Mouse (Mus musculus): ENCODE measurements around the gene Kansl1. TPM values are rescaled to one million over a fixed set of nuclear protein-coding genes. Genes with fewer than 3 reads are reported as not detected.

Gene Kansl1
- polyA plus RNA-seq, 1 experiment from 2014 or later, result 34.2 TPM

DNA sequence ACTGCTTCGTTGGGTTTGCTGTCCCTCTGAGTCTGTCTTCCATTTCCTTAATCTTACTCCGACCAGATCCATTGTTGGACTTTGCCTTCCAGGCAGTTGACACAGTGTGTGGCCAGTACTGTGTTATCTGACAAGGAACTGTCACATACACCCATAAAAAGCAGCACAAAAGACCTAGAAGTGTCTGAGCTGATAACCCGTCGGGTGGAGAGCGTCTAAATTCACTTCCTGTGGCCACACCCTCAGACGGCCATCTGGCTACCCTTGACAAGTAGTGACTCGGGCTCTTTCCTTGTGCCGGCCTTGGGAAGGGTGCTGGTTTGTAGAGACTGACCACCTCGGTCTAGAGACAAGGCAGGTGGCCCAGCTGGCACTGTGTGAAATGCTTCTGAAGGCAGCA is 175.4 kb downstream of the Kansl1 start:
- H3K4me3 ChIP-seq, result no peak overlapping the region
- H3K4me2 ChIP-seq (replicated peaks), result no peak overlapping the region
- no peaks in the 10 kb centered on the region; the same call in 1 of the 2 replicates for H3K36me3 ChIP-seq
- no peak overlapping the region for H3K27ac ChIP-seq
- no peaks in the 10 kb centered on the region for H3K9me3 ChIP-seq
- WGBS, result 79% methylated on average over 9 of the region's 9 CpGs
- 0 out of 2 replicates have a peak, but pooled peaks cover 6% of the 10 kb centered on the region for H3K4me1 ChIP-seq
- H3K9ac ChIP-seq, result no peak overlapping the region
- ATAC-seq (ENCODE audit: low FRiP score, low read depth), result no peak
- H3K27me3 ChIP-seq (replicated peaks), result no peaks in the 10 kb centered on the region

GRCm38 (mm10) chr11:104292443-104293220 is 176.0 kb downstream of the Kansl1 start:
- Histone ChIP-seq H3K27ac (no peak overlapping the region), H3K9ac (no peak overlapping the region), H3K4me1 (0 out of 2 replicates have a peak, but pooled peaks cover 6% of the 10 kb centered on the region), H3K9me3 (no peaks in the 10 kb centered on the region), H3K4me3 (no peak overlapping the region), H3K4me2 (replicated peaks) (no peak overlapping the region), H3K27me3 (replicated peaks) (no peaks in the 10 kb centered on the region), H3K36me3 (peaks cover 4% of the 10 kb centered on the region)
- 86% methylated on average over 7 of the region's 7 CpGs for WGBS
- ATAC-seq (ENCODE audit: low FRiP score, low read depth), result no peak

GRCm38 (mm10) chr11:104289199-104290031 is 179.2 kb downstream of the Kansl1 start:
- no peaks in the 10 kb centered on the region for H3K27me3 ChIP-seq (replicated peaks)
- H3K4me1 ChIP-seq, result 0 out of 2 replicates have a peak, but pooled peaks cover 6% of the 10 kb centered on the region
- peak; percentile 76 for ATAC-seq (ENCODE audit: low FRiP score, low read depth)
- peak overlapping the region; percentile 18; the same call in 1 of the 2 replicates for H3K4me2 ChIP-seq (replicated peaks)
- H3K4me3 ChIP-seq, result no peak overlapping the region
- H3K9ac ChIP-seq, result no peak overlapping the region
- 19% methylated on average over 13 of the region's 13 CpGs for WGBS
- peaks cover 28% of the 10 kb centered on the region for H3K36me3 ChIP-seq
- H3K27ac ChIP-seq, result no peak overlapping the region
- no peaks in the 10 kb centered on the region for H3K9me3 ChIP-seq

DNA sequence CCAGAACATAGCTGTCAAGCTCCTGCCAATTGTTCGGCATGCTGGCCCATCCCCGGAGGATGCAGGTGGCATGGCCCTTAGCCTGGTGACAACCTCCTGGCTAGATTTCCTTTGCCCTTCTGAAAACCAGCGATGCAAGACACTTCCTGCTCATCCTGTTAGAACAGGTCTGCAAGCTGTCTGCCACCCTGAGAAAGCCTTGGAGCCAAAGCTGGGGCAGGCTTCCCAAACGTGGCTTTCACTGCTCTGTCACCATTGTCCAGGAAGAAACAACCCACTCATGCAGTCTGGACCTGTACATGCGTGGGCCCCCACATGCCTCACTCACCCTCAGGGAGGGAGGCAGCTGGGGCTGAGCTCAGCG is 179.8 kb downstream of the Kansl1 start:
- Histone ChIP-seq H3K9me3 (no peaks in the 10 kb centered on the region), H3K27me3 (replicated peaks) (no peaks in the 10 kb centered on the region), H3K4me2 (replicated peaks) (no peak overlapping the region), H3K4me1 (0 out of 2 replicates have a peak, but pooled peaks cover 6% of the 10 kb centered on the region), H3K27ac (no peak overlapping the region), H3K9ac (no peak overlapping the region), H3K4me3 (no peak overlapping the region), H3K36me3 (peaks cover 29% of the 10 kb centered on the region)
- ATAC-seq (ENCODE audit: low FRiP score, low read depth), result no peak
- WGBS, result 63% methylated on average over 6 of the region's 6 CpGs

DNA sequence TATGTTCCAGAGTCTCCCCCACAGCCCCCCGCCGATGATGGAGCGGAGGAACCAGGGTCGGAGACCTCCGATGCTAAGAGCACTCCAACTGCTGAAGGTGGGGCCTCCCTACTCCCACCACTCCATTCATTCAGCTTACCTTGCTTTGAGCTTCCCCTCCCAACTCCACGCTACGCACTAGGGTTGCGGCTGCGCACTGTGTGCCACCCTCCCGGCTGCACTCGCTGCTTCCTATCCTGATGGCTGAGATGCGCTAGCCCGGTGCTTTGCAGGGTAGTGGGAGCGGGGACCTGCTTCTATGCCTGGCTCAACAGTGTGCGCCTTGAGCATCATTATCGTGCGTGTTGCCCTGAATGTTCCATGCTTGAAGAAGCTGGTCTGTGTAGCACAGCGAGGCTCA is 181.5 kb downstream of the Kansl1 start:
- no peak for ATAC-seq (ENCODE audit: low FRiP score, low read depth)
- H3K9me3 ChIP-seq, result no peaks in the 10 kb centered on the region
- H3K4me1 ChIP-seq, result 0 out of 2 replicates have a peak, but pooled peaks cover 6% of the 10 kb centered on the region
- no peak overlapping the region for H3K4me2 ChIP-seq (replicated peaks)
- H3K9ac ChIP-seq, result no peak overlapping the region
- no peak overlapping the region for H3K27ac ChIP-seq
- H3K27me3 ChIP-seq (replicated peaks), result no peaks in the 10 kb centered on the region
- 96% methylated on average over 18 of the region's 18 CpGs for WGBS
- H3K4me3 ChIP-seq, result no peak overlapping the region
- peaks cover 38% of the 10 kb centered on the region for H3K36me3 ChIP-seq

Small RNAs within 50 kb of the gene (microRNA-seq; reads per million reads assigned to microRNA genes)
- gene Gm47315, result not detected

Other genes with a start within 250 kb of the Kansl1 start
- gene Mapt, start 237.5 kb downstream of the Kansl1 start, polyA plus RNA-seq (2016; fragmentation: Nextera tagmentation; extraction: Ambion mirVana), result 271 and 288 TPM in 2 replicates
- 45.4 and 47.6 TPM in 2 replicates for gene Cdc27, start 81.8 kb upstream of the Kansl1 start, polyA plus RNA-seq (2016; fragmentation: Nextera tagmentation; extraction: Ambion mirVana)
- gene Myl4, start 81.8 kb upstream of the Kansl1 start, polyA plus RNA-seq (2016; fragmentation: Nextera tagmentation; extraction: Ambion mirVana), result 13.7 and 21.7 TPM in 2 replicates
- gene Itgb3, start 139.1 kb upstream of the Kansl1 start, polyA plus RNA-seq (2016; fragmentation: Nextera tagmentation; extraction: Ambion mirVana), result 3.1 and 3.7 TPM in 2 replicates
- gene Gm11639, start 216.8 kb upstream of the Kansl1 start, polyA plus RNA-seq (2016; fragmentation: Nextera tagmentation; extraction: Ambion mirVana), result 0.01 TPM in 1 of 2 replicates, not detected in the other

Measured in neural tube, embryonic 12.5 days (tissue).